Mouse (Mus musculus): ENCODE measurements around the gene Mcpt2.

GRCm38 (mm10) chr14:56086711-56087110 lies 44.9 kb downstream of the Mcpt2 start:
- TF ChIP-seq CTCF (IDR thresholded peaks at IDR 0.05; ENCODE audit: borderline replicate concordance, control insufficient read depth, extremely low read depth, insufficient read depth, low read length, poor library complexity): no peak
- TF ChIP-seq POLR2A (IDR thresholded peaks at IDR 0.05; ENCODE audit: control insufficient read depth, extremely low read depth, insufficient read depth, low read length, poor library complexity): no peak
